Mouse (Mus musculus) forelimb bud, embryonic 11.5 days (tissue): ENCODE measurements around the gene Gm20671.
"Not testable (repeated sequence)": the region's sequence is repeated elsewhere in the genome, so short reads cannot be mapped to it uniquely, and the experiment has no call there.

ENCODE experiments used
- DNase-seq: peaks from one replicate; pipeline ENCODE4 v3.0.0-alpha.2; 2012; ENCODE audit warnings: low read depth, low spot score

Gene Gm20671

DNA sequence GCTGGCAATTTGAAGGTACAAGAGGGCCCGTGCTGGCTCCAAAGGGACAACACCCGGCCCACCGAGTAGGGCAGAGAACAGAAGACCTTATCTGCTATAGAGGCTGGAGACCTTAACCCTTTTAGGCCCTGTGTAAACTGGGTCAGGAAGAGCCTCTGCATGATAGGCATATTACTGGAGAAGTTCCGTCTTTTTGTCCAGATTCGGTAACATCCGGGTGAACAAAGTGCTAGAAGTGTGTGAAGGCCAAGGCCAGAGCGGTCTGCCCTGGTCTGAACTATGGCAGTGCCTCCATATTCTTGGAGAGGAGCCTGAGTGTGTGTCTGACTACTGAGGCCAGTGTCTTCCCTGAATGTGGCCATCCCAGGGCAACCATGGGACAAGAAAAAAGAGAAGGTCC is at the start of gene Gm20671:
TSS of gene Gm20671 (minus strand) at position 101 of the 400 bp plus-strand sequence.
- no peak for DNase-seq

DNA sequence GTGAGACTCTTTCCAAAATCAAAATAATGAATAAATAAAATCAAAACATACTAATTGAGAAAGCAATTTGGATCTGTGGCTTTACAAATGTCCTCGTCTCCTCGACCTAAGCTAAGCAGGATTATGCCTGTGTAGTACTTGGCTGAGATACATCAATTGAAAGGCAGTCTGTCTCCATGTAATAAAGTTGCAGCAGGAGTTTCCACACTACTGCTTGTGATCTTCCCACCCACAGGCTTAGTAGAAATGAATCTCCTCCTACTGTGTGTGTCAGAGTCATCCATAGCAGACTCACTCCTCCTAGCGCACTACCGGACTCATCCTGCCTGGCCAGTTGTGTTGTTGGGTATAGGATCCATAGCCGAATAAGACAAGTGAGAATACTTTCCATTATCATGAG is 45.4 kb upstream of the Gm20671 start:
- DNase-seq = no peak

DNA sequence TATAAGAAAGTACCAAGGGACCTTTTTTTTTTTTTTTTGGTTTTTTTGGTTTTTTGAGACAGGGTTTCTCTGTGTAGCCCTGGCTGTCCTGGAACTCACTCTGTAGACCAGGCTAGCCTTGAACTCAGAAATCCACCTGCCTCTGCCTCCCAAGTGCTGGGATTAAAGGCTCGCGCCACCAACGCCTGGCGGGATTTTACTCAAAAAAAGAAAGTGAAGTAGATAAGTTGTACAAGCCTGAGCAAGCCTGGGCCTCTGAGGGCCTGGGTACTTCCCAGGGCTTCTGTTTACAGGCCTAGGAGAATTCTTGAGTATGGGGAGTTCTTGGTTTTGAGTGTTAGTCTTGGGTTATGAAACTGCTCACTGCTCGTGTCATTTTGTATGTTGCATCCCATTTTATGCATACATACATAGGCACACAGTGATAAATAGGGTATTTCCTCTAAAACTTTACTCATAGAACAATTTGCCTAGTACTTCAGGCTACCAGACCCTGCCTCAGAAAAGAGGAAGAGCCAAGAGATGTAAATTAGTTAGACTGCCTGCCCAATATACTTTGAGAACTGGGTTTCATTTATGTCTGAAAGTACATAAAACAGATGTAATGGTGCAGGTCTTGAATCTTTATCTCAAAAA is 42.6 kb upstream of the Gm20671 start:
- DNase-seq = no peak

DNA sequence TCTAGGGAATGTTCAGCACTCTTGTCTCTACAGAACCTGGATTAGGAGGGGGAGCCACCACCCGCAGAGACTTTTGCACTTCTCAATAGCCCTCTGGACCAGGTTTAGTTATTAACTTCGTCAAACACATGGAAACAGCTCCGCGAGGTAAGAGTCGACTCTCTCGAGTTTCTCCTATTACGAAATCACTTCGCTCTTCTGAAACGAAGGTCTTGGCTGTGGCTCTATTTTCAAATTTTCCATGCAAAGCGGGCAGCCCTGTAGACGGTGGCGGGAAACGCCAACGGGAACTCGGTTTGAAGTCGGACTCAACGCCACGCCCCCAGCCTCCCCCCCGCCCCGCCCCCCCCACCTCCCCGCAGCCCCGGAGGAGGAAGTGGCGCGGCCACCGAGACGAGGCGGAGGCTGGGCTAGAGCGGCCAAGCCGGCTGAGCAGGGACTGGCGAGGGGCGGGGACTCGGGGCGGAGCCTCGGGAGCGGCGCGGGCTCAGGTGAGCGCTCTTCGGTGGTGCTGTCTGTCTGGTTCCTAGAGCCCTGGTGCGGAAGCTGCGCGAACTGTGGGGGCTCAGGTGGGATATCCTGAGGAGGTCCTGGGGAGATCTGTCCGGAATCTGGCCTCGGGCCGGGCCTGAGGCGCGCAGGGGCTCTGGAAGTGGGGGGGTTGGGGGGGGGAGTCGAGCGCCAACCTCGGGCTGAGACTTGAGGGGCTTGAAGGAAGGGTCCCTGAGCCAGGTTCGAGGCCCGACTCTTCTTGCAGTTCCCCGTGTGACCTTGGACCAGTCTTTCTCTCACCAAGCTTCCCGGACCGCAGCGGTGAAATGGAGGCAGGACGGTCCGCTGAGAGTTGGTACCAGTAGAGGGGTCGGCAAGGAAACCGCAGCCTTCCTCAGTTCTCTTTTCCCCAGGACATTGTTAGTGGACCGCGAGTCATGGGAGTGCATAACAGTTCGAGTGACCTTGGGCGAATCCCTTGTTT is 36.6 kb upstream of the Gm20671 start, which contains the start of gene Depdc5:
TSS of gene Depdc5 (plus strand) at position 449 of the 976 bp plus-strand sequence.
- peak; percentile 89 for DNase-seq

DNA sequence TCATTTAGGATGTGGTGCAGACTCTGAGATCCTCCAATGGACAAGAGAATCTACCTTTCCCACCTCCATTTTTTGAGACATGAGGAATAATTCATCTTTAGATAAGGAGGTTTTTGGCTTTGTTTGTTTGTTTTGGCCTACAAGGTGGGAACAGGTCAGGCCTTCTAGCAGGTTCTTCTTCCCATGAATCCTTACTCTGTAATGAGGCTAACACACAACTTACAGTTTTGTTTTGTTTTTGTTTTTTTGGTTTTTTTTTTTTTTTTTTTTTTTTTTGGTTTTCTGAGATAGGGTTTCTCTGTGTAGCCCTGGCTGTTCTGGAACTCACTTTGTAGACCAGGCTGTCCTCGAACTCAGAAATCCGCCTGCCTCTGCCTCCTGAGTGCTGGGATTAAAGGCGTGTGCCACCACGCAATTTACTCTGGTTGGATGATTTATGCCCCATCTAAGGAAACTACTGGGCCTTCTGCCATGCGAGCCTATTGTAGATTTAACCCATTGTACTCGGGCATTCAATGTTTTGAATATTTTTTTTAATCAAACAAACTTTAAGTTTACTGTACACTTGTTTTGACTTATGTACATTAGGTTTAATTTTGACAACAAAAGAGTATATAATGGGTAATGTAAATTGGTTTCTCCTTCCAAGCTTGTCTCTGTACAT is 35.7 kb upstream of the Gm20671 start:
- no peak for DNase-seq

DNA sequence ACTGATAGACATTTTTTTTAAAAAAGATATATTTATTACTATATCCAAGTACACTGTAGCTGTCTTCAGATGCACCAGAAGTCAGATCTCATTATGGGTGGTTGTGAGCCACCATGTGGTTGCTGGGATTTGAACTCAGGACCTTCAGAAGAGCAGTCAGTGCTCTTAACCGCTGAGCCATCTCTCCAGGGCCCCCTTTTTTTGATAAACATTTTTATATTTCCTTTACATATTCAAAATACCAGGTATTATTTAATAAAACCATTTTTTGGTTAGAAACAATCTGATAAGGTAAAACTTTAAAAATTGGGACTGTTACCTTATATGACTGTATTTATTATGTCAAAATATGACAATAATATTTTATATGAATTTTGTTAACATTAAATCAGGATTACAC is 34.2 kb upstream of the Gm20671 start:
- DNase-seq = no peak

DNA sequence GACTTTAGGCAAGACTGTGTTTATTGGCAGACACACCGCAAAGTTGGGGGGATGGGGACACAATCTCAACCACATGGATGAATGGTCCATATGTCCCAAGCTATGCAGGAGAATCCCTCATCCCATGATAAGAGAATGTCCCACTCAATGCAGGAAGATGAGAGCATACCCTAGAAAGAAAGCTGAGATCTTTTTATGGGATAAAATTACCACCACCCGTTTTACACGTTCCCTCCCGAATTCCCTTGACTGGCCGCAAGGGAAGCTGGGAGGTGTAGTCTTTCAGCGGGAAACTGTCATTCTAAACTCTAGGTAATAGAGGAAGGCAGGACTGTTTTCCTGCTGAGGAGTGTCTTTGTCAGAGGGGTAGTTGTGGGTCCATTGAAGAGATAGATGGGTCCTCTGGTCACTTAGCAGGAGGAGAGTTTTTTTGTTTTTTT is 30.9 kb upstream of the Gm20671 start:
- peak; percentile 40 for DNase-seq

DNA sequence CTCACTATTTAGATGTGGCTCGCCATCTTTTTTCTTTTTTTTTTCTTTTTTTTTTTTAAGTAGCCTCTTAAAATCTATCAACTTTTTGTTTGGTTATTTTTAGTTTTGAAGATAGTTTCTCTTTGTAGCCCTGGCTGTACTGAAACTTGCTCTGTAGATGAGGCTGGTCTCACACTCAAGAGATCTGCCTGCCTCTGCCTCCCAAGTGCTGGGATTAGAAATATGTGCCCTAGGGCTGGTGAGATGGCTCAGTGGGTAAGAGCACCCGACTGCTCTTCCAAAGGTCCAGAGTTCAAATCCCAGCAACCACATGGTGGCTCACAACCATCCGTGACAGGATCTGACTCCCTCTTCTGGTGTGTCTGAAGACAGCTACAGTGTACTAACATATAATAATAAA is 28.4 kb upstream of the Gm20671 start:
- DNase-seq = not testable (repeated sequence)

DNA sequence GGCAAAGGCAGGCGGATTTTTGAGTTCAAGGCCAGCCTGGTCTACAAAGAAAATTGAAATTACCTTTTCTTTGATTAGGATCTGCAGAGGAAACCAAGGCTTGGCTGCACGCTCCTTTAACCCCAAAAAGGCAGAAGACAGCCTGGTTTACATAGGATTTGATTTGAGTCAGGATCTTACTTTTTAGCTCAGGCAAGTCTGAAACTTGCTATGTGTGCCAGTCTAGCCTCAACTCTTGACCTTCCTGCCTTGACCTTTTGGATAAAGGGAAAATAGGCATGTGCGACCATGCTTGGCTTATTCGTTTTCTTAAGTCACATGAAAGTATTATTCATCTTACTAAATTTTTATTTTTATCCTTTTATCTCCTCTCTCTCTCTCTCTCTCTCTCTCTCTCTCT is 27.9 kb upstream of the Gm20671 start:
- DNase-seq = no peak

DNA sequence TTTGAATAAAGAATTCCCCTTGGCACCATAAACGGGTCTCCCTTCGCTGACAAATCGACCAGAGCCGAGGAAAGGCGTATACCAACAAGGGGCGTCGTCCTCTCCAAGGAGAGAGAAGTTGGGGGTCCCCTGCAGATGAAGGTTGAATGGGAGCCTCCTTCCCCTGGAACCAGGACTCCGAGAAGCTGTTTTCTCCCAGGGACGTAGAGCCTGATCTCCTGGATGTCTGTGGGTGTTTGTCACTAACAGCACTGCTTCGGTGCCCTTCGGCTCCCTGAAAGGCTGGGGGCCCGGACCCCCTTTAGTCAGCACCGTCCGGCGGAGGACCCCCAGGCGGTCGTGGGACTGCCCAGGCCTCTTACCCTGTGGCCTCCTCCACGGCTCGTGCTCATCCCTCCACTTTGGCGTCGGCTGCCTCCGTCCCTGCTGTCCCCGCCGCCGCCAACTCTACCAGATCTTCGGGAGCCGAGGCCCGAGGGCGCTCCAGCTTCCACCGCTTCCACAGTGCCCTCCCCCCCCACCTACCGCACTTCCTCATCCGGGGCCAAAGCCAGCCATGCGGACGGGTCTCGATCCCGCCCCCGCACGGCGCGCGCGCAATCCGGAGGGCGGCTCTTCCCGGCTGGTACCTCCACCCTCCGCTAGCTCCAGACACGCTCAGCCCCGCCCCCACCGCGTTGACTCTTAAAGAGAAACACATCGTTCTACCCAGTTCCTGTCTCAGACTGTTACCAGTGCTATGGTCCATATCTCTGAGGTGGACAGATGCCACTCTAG is 27.0 kb upstream of the Gm20671 start, which contains the start of gene Prr14l:
TSS of gene Prr14l (minus strand) at position 526 of the 777 bp plus-strand sequence.
- DNase-seq = peak; percentile 93

DNA sequence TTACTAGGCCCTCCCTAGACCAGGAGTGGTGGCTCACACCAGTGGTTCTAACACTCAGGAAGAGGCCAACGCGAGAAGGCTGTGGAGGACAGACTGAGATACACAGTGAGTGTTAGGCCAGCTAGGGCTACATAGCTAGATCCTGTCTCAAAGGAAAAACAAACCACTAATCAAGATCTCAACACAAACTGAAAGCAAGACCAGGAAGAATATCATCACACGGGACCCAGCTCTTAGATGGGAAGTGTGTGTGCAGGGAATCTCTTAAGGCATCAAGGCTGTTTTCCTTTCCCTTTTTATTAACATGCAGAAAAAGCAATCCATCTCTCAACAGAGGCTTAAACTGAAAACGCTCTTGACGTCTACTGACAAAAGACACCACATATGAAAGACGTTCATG is 25.1 kb upstream of the Gm20671 start:
- DNase-seq = no peak

DNA sequence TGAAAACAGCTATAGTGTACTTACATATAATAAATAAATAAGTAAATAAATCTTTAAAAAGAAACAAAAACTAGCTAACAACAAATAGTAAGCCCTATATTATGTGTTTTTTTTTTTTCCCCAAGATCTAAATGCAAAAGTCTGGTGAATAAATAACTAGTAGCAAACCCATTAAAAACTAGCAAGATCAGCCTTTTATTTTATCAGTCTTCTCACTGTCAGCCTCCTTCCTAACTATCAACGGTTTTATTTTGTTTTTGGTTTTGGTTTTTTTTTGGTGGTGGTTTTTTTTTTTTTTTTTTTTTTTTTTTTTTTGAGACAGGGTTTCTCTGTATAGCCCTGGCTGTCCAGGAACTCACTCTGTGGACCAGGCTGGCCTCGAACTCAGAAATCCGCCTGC is 22.7 kb upstream of the Gm20671 start:
- not testable (repeated sequence) for DNase-seq

DNA sequence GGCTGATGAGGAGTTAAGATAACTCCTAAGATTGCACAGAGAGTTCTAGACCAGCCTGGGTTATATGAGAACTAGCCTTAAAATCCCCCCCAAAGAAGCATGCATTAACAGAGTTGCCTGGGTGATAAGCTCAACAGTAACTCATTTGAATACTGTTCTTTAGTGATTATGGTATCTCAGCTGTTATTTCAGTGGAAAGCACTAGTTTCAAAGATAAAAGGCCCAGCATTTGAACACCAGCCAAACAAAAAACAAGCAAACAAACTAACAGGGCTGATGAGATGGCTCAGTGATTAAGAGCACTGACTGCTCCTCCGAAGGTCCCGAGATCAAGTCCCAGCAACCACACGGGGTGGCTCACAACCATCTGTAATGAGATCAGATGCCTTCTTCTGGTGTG is 22.3 kb upstream of the Gm20671 start:
- no peak for DNase-seq

DNA sequence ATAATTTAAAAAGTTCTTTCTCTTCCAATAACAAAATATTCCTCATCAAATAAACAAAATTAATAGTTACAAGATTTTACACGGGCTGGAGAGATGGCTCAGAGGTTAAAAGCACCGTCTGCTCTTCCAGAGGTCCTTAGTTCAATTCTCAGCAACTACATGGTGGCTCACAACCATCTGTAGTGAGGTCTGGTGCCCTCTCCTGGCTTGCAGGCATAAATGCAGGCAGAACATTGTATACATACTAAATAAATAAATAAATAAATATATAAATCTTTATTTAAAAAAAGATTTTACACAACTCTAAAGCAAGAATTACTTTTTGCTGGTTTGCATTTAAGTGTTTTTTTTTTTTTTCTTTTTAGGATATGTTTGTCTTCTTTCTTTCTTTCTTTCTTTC is 13.1 kb upstream of the Gm20671 start:
- DNase-seq = no peak

DNA sequence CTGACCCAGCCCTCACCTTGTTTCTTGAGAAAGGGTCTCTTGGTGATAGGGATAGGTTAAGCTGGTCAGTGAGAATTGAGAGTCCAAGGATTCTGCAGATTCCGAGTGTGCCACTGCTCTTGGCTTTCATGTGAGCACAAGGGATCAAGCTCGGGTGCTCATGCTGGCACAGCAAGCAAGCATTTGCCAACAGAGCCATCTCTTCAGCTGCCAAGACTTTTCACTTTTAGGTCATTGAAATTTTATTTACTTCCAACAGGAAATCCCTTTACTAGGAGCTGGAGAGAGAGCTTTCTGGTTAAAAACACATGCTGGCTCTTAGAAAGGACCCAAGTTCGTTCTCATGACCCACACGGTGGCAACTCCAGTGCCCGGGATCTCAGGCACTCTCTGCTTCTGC is 10.1 kb upstream of the Gm20671 start:
- no peak for DNase-seq

DNA sequence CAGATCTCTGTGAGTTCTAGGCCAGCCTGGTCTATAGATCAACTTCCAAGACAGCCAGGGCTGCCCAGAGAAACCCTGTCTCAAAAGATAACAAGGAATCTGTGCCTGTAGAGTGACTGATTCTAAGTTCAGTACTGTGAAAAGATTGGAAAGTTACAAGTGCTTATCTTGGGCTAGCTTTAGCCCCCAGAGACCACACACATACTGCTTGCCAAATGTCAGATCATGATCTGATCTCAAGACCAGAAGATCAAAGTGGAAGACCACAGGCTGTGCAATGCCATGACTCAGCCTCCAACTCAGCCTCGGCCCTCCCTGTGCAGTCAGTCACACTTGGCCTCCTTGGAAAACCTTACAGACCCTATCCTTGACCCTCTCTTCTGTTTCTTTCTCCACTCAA is 7.6 kb upstream of the Gm20671 start:
- no peak for DNase-seq

DNA sequence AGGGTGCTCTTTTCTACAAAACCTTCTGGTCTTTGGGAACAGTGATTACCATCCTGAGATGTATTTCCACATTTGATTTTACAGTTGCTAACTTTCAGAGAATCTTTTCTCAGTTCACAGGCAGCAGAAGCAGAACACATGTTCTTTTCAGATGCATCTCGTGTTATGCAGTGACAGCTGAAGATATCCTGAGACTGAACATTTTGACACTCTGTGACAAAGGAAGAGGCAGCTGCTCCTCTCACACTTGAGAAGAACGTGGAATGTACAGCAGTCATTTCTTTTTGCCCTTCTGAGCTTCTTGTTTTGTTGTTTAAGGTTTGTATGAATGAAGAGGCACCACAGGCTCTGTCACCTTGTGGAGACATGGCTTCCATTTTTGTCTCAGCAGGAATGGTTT is 3.1 kb upstream of the Gm20671 start:
- DNase-seq = no peak

DNA sequence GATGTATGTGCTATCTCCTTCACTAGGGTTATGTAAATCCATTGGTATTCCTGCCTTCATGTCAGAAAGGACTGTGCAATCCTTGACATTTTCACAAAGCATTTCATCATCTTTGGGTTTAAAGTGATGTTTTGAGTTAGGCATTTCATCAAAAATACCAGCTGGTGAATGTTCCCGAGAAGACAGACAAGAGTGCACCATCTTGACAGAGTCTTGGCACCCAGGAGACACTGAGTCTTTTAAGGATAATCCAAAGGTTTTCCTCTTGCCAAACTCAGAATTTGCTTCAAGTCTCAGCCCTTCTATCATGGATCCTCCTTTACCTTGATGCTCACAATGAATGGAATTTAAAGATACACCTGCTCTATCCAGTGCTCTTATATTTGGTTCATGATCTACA is 1.9 kb upstream of the Gm20671 start:
- not testable (repeated sequence) for DNase-seq

DNA sequence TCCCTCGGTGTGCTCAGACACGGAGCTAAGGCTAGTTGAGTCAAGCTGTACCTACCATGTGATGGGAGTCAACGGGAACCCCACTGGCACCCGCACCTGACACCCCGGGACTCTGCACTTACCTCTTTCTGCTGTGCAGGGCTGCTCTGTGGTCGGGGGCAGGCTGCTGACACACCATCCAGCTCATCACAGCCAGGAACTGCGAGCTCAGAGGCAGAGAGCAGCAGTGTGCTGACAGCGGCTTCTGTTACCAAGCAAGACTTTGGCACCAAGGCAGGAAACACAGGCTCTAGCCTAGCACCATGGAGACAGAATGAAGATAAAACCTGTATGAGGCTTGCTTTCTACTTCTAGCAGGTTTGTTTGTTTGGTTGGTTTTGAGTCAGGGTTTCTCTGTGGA is 6.4 kb downstream of the Gm20671 start:
- no peak for DNase-seq

DNA sequence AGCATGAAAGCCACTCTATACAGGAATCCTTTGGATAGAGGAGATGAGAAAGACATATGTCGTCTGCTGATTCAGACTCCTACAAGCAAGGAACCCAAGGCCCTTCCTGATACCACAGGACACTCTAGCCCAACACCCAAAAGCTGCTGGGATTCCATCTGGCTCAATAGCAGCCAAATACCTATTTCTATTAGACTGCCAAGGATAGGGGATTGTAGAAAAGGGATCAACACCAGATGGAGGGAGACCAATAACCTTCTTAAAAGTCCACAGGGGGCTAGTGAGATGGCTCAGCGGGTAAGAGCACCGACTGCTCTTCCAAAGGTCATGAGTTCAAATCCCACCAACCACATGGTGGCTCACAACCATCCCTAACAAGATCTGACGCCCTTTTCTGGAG is 11.5 kb downstream of the Gm20671 start:
- DNase-seq = no peak

DNA sequence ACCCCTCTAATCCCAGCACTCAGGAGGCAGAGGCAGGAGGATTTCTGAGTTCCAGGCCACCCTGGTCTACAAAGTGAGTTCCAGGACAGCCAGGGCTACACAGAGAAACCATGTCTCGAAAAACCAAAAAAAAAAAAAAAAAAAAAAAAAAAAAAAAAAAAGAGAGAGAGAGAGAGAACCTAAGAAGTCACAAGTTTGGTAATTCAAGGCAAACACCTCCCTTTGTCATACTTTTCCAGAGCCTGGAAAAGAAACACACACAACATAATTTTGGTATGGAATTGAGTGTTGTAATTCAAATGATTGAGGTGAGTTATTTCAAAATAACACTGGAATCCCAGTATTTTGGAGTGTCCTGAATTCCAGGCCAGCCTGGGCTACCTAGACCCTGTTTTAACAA is 40.5 kb downstream of the Gm20671 start:
- not testable (repeated sequence) for DNase-seq
